Mouse (Mus musculus): Measurements from ENCODE around the gene Pld1.

- TF ChIP-seq CTCF (IDR thresholded peaks at IDR 0.05; ENCODE audit: control insufficient read depth, insufficient read depth, insufficient read length), result no peak
- TF ChIP-seq USF1 (IDR thresholded peaks at IDR 0.05; ENCODE audit: low read depth), result no peak
- no peak for TF ChIP-seq MAX (IDR thresholded peaks at IDR 0.05)
- TF ChIP-seq MYOG (IDR thresholded peaks at IDR 0.05; ENCODE audit: control insufficient read depth, extremely low read depth, insufficient read length), result no peak
- TF ChIP-seq MYOD1 (IDR thresholded peaks at IDR 0.05; ENCODE audit: control insufficient read depth, insufficient read length, low read depth), result no peak
- no peak for TF ChIP-seq CEBPB (IDR thresholded peaks at IDR 0.05; ENCODE audit: low read depth)
- TF ChIP-seq FOSL1 (IDR thresholded peaks at IDR 0.05; ENCODE audit: insufficient read depth, low read length, poor library complexity, severe bottlenecking), result no peak
Measured at GRCm38 (mm10) chr3:27901846-27902245, 36.6 kb upstream of the Pld1 start.
